Mouse (Mus musculus): Measurements from ENCODE around the gene Zfp637. TPM values are rescaled to one million over a fixed set of nuclear protein-coding genes. Genes with fewer than 3 reads are reported as not detected.

The Zfp637 gene
- total and polyA plus RNA-seq, 2 experiments from 2014 or later, result 52.9 to 67.6 TPM

- WGBS, result 49% methylated on average over 14 of the region's 14 CpGs
- H3K27ac ChIP-seq (ENCODE audit: low read depth), result no peak overlapping the region
- TF ChIP-seq CTCF (IDR thresholded peaks at IDR 0.05; ENCODE audit: low read depth) (no peak), EP300 (IDR thresholded peaks at IDR 0.05; ENCODE audit: low read depth) (no peak)
These were observed 50.6 kb downstream of the Zfp637 start for GRCm38 (mm10) chr6:117891369-117892160.

GRCm38 (mm10) chr6:117892386-117892785 lies 51.4 kb downstream of the Zfp637 start:
- Histone ChIP-seq H3K4me3 (ENCODE audit: low read depth, low read length) (no peak overlapping the region), H3K27me3 (ENCODE audit: control insufficient read depth, insufficient read depth, low read length) (no peaks in the 10 kb centered on the region), H3K4me2 (ENCODE audit: low read depth, low read length) (no peak overlapping the region), H3K9ac (replicated peaks; ENCODE audit: low read depth, low read length) (no peak overlapping the region), H3K9me3 (replicated peaks; ENCODE audit: control insufficient read depth, low read length) (no peaks in the 10 kb centered on the region), H3K4me1 (ENCODE audit: control insufficient read depth, insufficient read depth) (no peaks in the 10 kb centered on the region), H3K36me3 (replicated peaks; ENCODE audit: control insufficient read depth, insufficient read depth, low read length) (no peaks in the 10 kb centered on the region), H3K27ac (ENCODE audit: low read depth) (no peak overlapping the region)
- no peak for TF ChIP-seq CTCF (IDR thresholded peaks at IDR 0.05; ENCODE audit: low read depth)
- no peak for TF ChIP-seq EP300 (IDR thresholded peaks at IDR 0.05; ENCODE audit: low read depth)
- DNase-seq (ENCODE audit: low spot score), result no peak
- WGBS, result 54% methylated on average over 3 of the region's 3 CpGs
- ATAC-seq (ENCODE audit: insufficient read depth, low read depth), result no peak

More at GRCm38 (mm10) chr6:117891369-117892160, 50.6 kb downstream of the Zfp637 start:
- H3K36me3 ChIP-seq (replicated peaks; ENCODE audit: control insufficient read depth, insufficient read depth, low read length), result no peaks in the 10 kb centered on the region
- no peak overlapping the region for H3K4me2 ChIP-seq (ENCODE audit: low read depth, low read length)
- ATAC-seq (ENCODE audit: insufficient read depth, low read depth), result no peak
- no peaks in the 10 kb centered on the region for H3K27me3 ChIP-seq (ENCODE audit: control insufficient read depth, insufficient read depth, low read length)
- H3K9ac ChIP-seq (replicated peaks; ENCODE audit: low read depth, low read length), result no peak overlapping the region
- H3K4me3 ChIP-seq (ENCODE audit: low read depth, low read length), result no peak overlapping the region
- H3K9me3 ChIP-seq (replicated peaks; ENCODE audit: control insufficient read depth, low read length), result no peaks in the 10 kb centered on the region
- H3K4me1 ChIP-seq (ENCODE audit: control insufficient read depth, insufficient read depth), result no peaks in the 10 kb centered on the region
- no peak for DNase-seq (ENCODE audit: low spot score)

- no peak for DNase-seq (ENCODE audit: low spot score)
- Histone ChIP-seq H3K27me3 (ENCODE audit: control insufficient read depth, insufficient read depth, low read length) (no peaks in the 10 kb centered on the region), H3K27ac (ENCODE audit: low read depth) (no peak overlapping the region), H3K4me1 (ENCODE audit: control insufficient read depth, insufficient read depth) (no peaks in the 10 kb centered on the region), H3K9ac (replicated peaks; ENCODE audit: low read depth, low read length) (no peak overlapping the region), H3K36me3 (replicated peaks; ENCODE audit: control insufficient read depth, insufficient read depth, low read length) (no peaks in the 10 kb centered on the region), H3K4me2 (ENCODE audit: low read depth, low read length) (no peak overlapping the region), H3K4me3 (ENCODE audit: low read depth, low read length) (no peak overlapping the region), H3K9me3 (replicated peaks; ENCODE audit: control insufficient read depth, low read length) (no peaks in the 10 kb centered on the region)
- ATAC-seq (ENCODE audit: insufficient read depth, low read depth), result no peak
- 82% methylated on average over 2 of the region's 2 CpGs for WGBS
- TF ChIP-seq CTCF (IDR thresholded peaks at IDR 0.05; ENCODE audit: low read depth) (no peak), EP300 (IDR thresholded peaks at IDR 0.05; ENCODE audit: low read depth) (no peak)
These were observed 52.5 kb downstream of the Zfp637 start for GRCm38 (mm10) chr6:117893435-117893834.

Other genes starting within 250 kb of the Zfp637 start
- gene Zfp239, start 20.9 kb downstream of the Zfp637 start, total RNA-seq (2014; rRNA removed; ENCODE audit: low replicate concordance), result 0.27 TPM in 1 of 2 replicates, not detected in the other
- gene Zfp239, start 20.9 kb downstream of the Zfp637 start, polyA plus RNA-seq (2015; fragmentation: Nextera tagmentation; extraction: Ambion mirVana), result 0.20 and 0.48 TPM in 2 replicates
- gene Hnrnpf, start 59.1 kb downstream of the Zfp637 start, total RNA-seq (2014; rRNA removed; ENCODE audit: low replicate concordance), result 223 and 234 TPM in 2 replicates
- gene Hnrnpf, start 59.1 kb downstream of the Zfp637 start, polyA plus RNA-seq (2015; fragmentation: Nextera tagmentation; extraction: Ambion mirVana), result 292 and 314 TPM in 2 replicates
- gene Fxyd4, start 96.5 kb downstream of the Zfp637 start, total RNA-seq (2014; rRNA removed; ENCODE audit: low replicate concordance), result not detected in 2 replicates
- gene Fxyd4, start 96.5 kb downstream of the Zfp637 start, polyA plus RNA-seq (2015; fragmentation: Nextera tagmentation; extraction: Ambion mirVana), result 0.55 and 0.97 TPM in 2 replicates
- 1.8 and 2.1 TPM in 2 replicates for gene Rasgef1a, start 170.3 kb downstream of the Zfp637 start, total RNA-seq (2014; rRNA removed; ENCODE audit: low replicate concordance)
- gene Rasgef1a, start 170.3 kb downstream of the Zfp637 start, polyA plus RNA-seq (2015; fragmentation: Nextera tagmentation; extraction: Ambion mirVana), result 0.16 and 0.18 TPM in 2 replicates